Mouse (Mus musculus) ES-Bruce4 (cell line): ENCODE data around the gene Krt18.
A peak's percentile ranks its signal among the peaks of the same experiment; 100 is the strongest.

Source experiments
- CTCF ChIP-seq: IDR thresholded peaks from one replicate; pipeline ENCODE4 v1.8.1; 2011; ENCODE audit warnings: low read depth, low read length
- EP300 ChIP-seq: IDR thresholded peaks from 2 replicates; pipeline ENCODE4 v1.6.1; 2011; ENCODE audit warnings: low read depth, low read length; ENCODE audit not compliant: insufficient read depth
- POLR2A ChIP-seq: IDR thresholded peaks from one replicate; pipeline ENCODE4 v1.8.1; 2011; ENCODE audit warnings: low read length; ENCODE audit not compliant: insufficient read depth

GRCm38 (mm10) chr15:101988714-101989113 lies 39.3 kb upstream of the Krt18 start:
- TF ChIP-seq CTCF = peak; percentile 58
- no peak for TF ChIP-seq POLR2A
- no peak for TF ChIP-seq EP300
